Mouse (Mus musculus) erythroblast, embryonic 14.5 days (primary cell): ENCODE data around the gene Lct. TPM values are rescaled to one million over a fixed set of nuclear protein-coding genes. Genes with fewer than 3 reads are reported as not detected.

ENCODE experiments used
- H3K27me3 ChIP-seq: 2 replicates; pipeline ENCODE4 v1.6.1; 2012; ENCODE audit warnings: inconsistent platforms; ENCODE audit not compliant: control insufficient read depth
- H3K36me3 ChIP-seq: 2 replicates; pipeline ENCODE4 v1.6.1; 2012; ENCODE audit warnings: mild to moderate bottlenecking, inconsistent platforms; ENCODE audit not compliant: control insufficient read depth
- H3K4me1 ChIP-seq: 2 replicates; pipeline ENCODE4 v1.6.1; 2012; ENCODE audit warnings: inconsistent platforms; ENCODE audit not compliant: control insufficient read depth
- H3K4me3 ChIP-seq: replicated peaks from 2 replicates; pipeline ENCODE3; 2012; ENCODE audit warnings: moderate library complexity, mild to moderate bottlenecking, inconsistent platforms
- H3K9me3 ChIP-seq: 2 replicates; pipeline ENCODE4 v1.6.1; 2012; ENCODE audit warnings: low read length, inconsistent platforms, mixed read lengths; ENCODE audit not compliant: control insufficient read depth
- GATA1 ChIP-seq: IDR thresholded peaks from 2 replicates; pipeline ENCODE4 v1.6.1; 2012; ENCODE audit warnings: low read length, inconsistent platforms, mixed read lengths
- TAL1 ChIP-seq: IDR thresholded peaks from 3 replicates; pipeline ENCODE4 v1.6.1; 2012; ENCODE audit warnings: low read length, inconsistent platforms, mixed read lengths
- polyA plus RNA-seq: library from polyadenylated mRNA; stranded (reverse); fragments of >175 nt; gene quantifications from 2 replicates; pipeline ENCODE4 v1.2.3, GENCODE M21; 2012

Gene Lct
- polyA plus RNA-seq, 1 experiment: not detected

GRCm38 (mm10) chr1:128309043-128309442 lies 19.1 kb downstream of the Lct start:
- no peaks in the 10 kb centered on the region for H3K36me3 ChIP-seq
- no peaks in the 10 kb centered on the region for H3K27me3 ChIP-seq
- no peak overlapping the region for H3K4me3 ChIP-seq
- H3K9me3 ChIP-seq: no peaks in the 10 kb centered on the region
- TF ChIP-seq TAL1: no peak
- no peak for TF ChIP-seq GATA1
- no peaks in the 10 kb centered on the region for H3K4me1 ChIP-seq

DNA sequence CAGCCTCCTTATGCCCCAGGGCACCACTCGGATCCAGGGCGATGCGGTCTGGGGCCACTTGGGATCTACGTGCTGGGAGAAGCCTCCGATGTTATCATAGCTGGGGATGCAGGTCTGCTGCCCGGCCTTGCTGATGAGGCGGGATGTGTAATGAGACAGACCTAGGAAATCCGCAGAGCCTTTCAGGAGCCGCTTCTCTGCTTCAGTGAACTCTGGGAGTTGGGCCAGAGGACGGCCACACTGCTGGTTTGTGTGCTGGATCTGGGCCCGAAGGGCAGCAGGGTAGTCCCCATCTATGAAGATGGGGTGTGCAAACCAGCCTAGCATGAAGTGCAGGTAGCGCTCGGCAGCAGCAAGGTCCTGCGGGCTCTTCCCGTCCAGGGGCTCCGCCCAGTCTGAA lies 24.2 kb downstream of the Lct start:
- Histone ChIP-seq H3K9me3 (no peaks in the 10 kb centered on the region), H3K4me3 (no peak overlapping the region), H3K36me3 (no peaks in the 10 kb centered on the region), H3K27me3 (no peaks in the 10 kb centered on the region), H3K4me1 (no peaks in the 10 kb centered on the region)
- no peak for TF ChIP-seq TAL1
- no peak for TF ChIP-seq GATA1

DNA sequence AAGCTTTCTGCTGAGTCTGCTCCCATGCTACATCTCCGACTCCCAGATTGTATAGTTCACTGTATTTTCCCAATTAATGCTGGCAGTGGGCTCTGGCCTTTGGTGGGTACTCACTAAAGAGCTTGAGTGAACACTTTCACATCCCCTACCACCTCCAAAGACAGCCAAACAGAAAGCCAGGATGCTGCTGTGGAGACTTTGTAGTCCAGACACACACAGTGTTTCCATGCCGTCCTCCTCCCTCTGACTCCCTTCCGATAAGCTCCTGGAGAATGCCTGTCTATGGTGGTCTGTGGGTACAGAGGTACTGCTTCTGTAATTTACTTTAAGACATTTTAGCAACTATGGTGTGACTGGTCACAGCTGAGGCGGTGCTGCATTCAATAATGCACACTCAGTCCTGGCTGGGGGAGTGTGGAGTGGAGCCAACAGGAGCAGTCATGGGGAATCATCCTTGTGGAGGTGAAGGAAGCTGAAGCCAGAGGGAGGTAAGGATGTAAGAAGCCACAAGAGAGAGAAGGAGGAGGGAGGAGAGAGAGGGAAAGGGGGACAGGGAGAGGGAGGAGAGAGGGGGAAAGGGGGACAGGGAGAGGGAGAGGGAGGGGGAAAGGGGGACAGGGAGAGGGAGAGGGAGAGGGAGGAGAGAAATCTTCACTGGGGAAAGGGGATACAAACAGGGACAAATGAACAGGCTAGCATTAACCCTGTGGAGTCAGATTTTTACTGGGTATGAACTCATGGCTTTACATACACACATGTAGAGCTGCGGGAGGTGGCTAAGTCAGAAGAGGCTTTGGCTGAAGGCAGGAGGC lies 32.2 kb downstream of the Lct start:
- TF ChIP-seq GATA1 (no peak), TAL1 (no peak)

DNA sequence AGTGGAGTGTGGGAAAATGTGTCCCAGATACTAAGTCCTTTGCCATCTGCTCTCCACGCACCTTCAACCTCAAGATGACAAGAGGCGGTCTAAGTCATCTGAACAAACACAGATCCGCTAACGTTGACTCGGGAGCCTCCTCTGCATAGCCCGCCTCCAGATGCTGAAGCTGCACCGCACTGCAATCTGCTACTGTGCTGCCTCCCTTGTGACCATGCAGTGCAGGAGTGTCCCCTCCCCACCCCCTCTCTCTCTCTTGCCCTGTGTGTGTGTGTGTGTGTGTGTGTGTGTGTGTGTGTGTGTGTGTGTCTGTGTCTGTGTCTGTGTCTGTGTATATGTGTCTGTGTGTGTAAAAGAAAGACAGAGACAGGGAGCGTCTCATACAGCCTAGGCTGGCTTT lies 32.8 kb downstream of the Lct start:
- H3K9me3 ChIP-seq: no peaks in the 10 kb centered on the region
- H3K36me3 ChIP-seq: no peaks in the 10 kb centered on the region
- H3K27me3 ChIP-seq: no peaks in the 10 kb centered on the region
- no peak for TF ChIP-seq GATA1
- no peak for TF ChIP-seq TAL1
- no peak overlapping the region for H3K4me3 ChIP-seq
- no peaks in the 10 kb centered on the region for H3K4me1 ChIP-seq

More for the DNA sequence above, 32.2 kb downstream of the Lct start:
- no peaks in the 10 kb centered on the region for H3K27me3 ChIP-seq
- no peak overlapping the region for H3K4me3 ChIP-seq
- H3K36me3 ChIP-seq: no peaks in the 10 kb centered on the region
- no peaks in the 10 kb centered on the region for H3K4me1 ChIP-seq
- H3K9me3 ChIP-seq: no peaks in the 10 kb centered on the region

DNA sequence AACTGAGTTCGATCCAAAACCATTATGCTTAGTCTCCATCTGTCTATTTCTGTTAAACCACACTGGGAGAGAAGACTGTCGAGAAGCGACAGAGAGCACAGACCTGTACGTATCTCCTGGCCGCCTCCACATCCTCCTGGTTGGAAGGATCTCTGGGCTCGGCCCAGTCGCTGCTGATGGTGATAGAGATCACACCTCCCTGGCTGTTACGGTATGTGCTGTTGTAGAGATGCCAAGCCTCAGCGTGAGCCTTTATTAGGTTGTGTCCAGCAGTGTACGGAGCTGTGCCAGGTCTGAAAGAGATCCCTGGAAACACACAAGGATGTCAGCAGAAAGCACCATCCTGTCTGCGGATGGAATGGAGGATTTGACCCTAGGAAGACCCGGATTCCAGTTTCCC lies 34.6 kb downstream of the Lct start:
- Histone ChIP-seq H3K4me3 (no peak overlapping the region), H3K36me3 (no peaks in the 10 kb centered on the region), H3K4me1 (no peaks in the 10 kb centered on the region), H3K27me3 (no peaks in the 10 kb centered on the region), H3K9me3 (no peaks in the 10 kb centered on the region)
- TF ChIP-seq TAL1 (no peak), GATA1 (no peak)

DNA sequence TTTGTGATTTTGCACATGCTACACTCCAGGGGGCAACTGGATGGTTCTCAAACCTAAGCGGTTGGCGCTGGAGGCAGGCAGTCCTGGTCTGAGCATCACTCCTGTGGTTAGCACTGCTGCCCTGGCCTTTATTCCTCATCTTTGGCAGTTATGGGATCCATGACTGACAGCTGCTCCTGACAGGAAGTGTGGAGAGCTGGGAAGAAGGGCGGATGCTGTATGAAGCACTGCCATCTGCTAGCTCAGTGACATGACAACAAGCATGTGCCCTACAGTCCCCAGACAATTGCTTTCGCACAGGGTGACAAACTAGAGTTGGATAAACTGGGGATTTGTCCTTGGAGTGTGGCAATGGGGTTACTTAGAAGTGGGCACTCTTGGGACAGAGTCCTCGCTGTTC lies 37.8 kb downstream of the Lct start:
- no peaks in the 10 kb centered on the region for H3K4me1 ChIP-seq
- no peaks in the 10 kb centered on the region for H3K9me3 ChIP-seq
- TF ChIP-seq TAL1 (no peak), GATA1 (no peak)
- no peaks in the 10 kb centered on the region for H3K27me3 ChIP-seq
- H3K4me3 ChIP-seq: no peak overlapping the region
- H3K36me3 ChIP-seq: no peaks in the 10 kb centered on the region

DNA sequence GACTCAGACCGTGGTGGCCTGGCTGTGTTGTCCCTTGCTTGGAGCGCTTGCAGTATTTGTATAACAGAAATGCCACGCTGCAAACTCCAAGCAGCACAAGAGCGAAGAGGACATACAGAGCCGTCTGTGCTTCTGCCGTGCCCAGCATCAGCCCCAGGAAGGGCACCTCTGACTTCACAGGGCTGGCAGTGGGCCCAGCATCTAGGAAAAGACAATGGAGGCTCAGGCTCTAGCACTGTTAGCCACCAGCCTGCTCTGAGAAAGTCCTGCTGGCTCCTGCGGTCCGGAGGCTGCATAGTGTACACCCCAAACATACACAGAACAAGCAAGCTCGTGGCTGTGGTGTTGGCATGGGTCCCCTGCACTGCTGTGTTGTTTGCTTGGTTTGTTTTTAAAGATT lies 43.0 kb downstream of the Lct start:
- H3K9me3 ChIP-seq: no peaks in the 10 kb centered on the region; the same call in 1 of the 2 replicates
- H3K4me3 ChIP-seq: no peak overlapping the region
- TF ChIP-seq TAL1 (no peak), GATA1 (no peak)
- peaks cover 2% of the 10 kb centered on the region; the same call in 1 of the 2 replicates for H3K36me3 ChIP-seq
- H3K4me1 ChIP-seq: no peaks in the 10 kb centered on the region
- no peaks in the 10 kb centered on the region for H3K27me3 ChIP-seq

- H3K4me1 ChIP-seq: no peaks in the 10 kb centered on the region
- H3K9me3 ChIP-seq: no peaks in the 10 kb centered on the region; the same call in 1 of the 2 replicates
- H3K4me3 ChIP-seq: no peak overlapping the region
- H3K27me3 ChIP-seq: no peaks in the 10 kb centered on the region
- no peak for TF ChIP-seq GATA1
- no peak for TF ChIP-seq TAL1
- peaks cover 10% of the 10 kb centered on the region for H3K36me3 ChIP-seq
These were observed 43.9 kb downstream of the Lct start for GRCm38 (mm10) chr1:128284157-128284690.

GRCm38 (mm10) chr1:128282924-128283323 lies 45.2 kb downstream of the Lct start:
- no peaks in the 10 kb centered on the region; the same call in 1 of the 2 replicates for H3K9me3 ChIP-seq
- no peak for TF ChIP-seq TAL1
- no peak for TF ChIP-seq GATA1
- no peaks in the 10 kb centered on the region for H3K27me3 ChIP-seq
- H3K36me3 ChIP-seq: peaks cover 22% of the 10 kb centered on the region
- H3K4me3 ChIP-seq: no peak overlapping the region
- no peaks in the 10 kb centered on the region for H3K4me1 ChIP-seq

GRCm38 (mm10) chr1:128281753-128282152 lies 46.4 kb downstream of the Lct start:
- no peaks in the 10 kb centered on the region; the same call in 1 of the 2 replicates for H3K9me3 ChIP-seq
- H3K27me3 ChIP-seq: no peaks in the 10 kb centered on the region
- H3K4me1 ChIP-seq: no peaks in the 10 kb centered on the region
- TF ChIP-seq GATA1 (no peak), TAL1 (no peak)
- H3K4me3 ChIP-seq: no peak overlapping the region
- H3K36me3 ChIP-seq: peaks cover 34% of the 10 kb centered on the region
